Mouse (Mus musculus) stomach, embryonic 16.5 days (tissue): Measurements from ENCODE around the gene Acoxl. TPM values are rescaled to one million over a fixed set of nuclear protein-coding genes. Genes with fewer than 3 reads are reported as not detected.
A peak's percentile ranks its signal among the peaks of the same experiment; 100 is the strongest.

Source experiments
- ATAC-seq: fragments of 200-750 bp; cut with Nextera tagmentation; 2 replicates; pipeline ENCODE4 v1.8.0; 2017; ENCODE audit warnings: moderate number of reproducible peaks, moderate TSS enrichment; ENCODE audit not compliant: insufficient read depth, low FRiP score
- H3K27ac ChIP-seq: fragments of 300-500 bp; sonication (generic); 2 replicates; pipeline ENCODE4 v1.5.1; 2014; ENCODE audit warnings: low read length
- H3K27me3 ChIP-seq: fragments of 300-500 bp; sonication (generic); 2 replicates; pipeline ENCODE4 v1.6.1; 2014; ENCODE audit warnings: low read length, control low read depth, mixed read lengths; ENCODE audit not compliant: control insufficient read depth, insufficient read depth
- H3K36me3 ChIP-seq: fragments of 300-500 bp; sonication (generic); 2 replicates; pipeline ENCODE4 v1.6.1; 2014; ENCODE audit warnings: low read length; ENCODE audit not compliant: control insufficient read depth, insufficient read depth
- H3K4me1 ChIP-seq: fragments of 300-500 bp; sonication (generic); 2 replicates; pipeline ENCODE4 v1.6.1; 2014; ENCODE audit warnings: low read length, control low read depth, mixed read lengths; ENCODE audit not compliant: control insufficient read depth, insufficient read depth
- H3K4me2 ChIP-seq: fragments of 300-500 bp; sonication (generic); 2 replicates; pipeline ENCODE4 v1.6.1; 2014; ENCODE audit warnings: low read depth, low read length, mixed read lengths
- H3K4me3 ChIP-seq: fragments of 300-500 bp; sonication (generic); replicated peaks from 2 replicates; pipeline ENCODE4 v1.5.1; 2014; ENCODE audit warnings: mild to moderate bottlenecking, low read length
- H3K9ac ChIP-seq: fragments of 300-500 bp; sonication (generic); 2 replicates; pipeline ENCODE4 v1.6.1; 2014; ENCODE audit warnings: low read length
- H3K9me3 ChIP-seq: fragments of 300-500 bp; sonication (generic); replicated peaks from 2 replicates; pipeline ENCODE4 v1.6.1; 2016; ENCODE audit warnings: low read length, control low read depth; ENCODE audit not compliant: control insufficient read depth
- WGBS: fragments of 180-500 bp; shearing (Covaris S2); extraction: QIAGEN DNeasy Blood & Tissue Kit; methylation state at CpG from one replicate; pipeline ENCODE4 v1.1.7; 2014; 5-methylcytosine and 5-hydroxymethylcytosine counted together
- polyA plus RNA-seq: library from polyadenylated mRNA; unstranded; fragments of >200 nt; fragmentation: Nextera tagmentation; extraction: Ambion mirVana; gene quantifications from 2 replicates; pipeline ENCODE4 v1.2.1, GENCODE M21; 2015

The Acoxl gene
- polyA plus RNA-seq, 1 experiment from 2014 or later, result 0.04 TPM

DNA sequence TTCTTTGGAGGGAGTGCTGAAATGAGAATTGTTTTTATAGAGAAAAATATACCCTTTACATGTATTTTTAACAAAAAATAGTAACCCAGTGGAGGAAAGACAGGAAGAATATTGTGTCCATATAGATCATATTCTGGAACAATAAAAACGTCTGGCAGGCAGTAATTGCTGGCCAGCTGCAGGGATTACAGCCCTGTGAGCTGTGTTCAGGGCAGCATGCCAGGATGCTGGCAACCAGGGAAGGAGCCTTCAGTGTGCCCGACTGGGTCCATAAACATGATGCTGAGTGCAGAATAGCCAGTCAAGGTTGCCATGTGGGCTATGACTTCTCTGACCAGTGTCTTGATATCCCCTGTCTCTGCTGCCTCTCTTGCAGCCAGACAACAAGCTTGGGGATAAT, 122.5 kb downstream of the Acoxl start:
- WGBS, result 23% methylated on average over 2 of the region's 2 CpGs
- no peak overlapping the region for H3K27ac ChIP-seq

GRCm38 (mm10) chr2:127961802-127962433, 123.2 kb downstream of the Acoxl start:
- WGBS, result 54% methylated on average over 4 of the region's 4 CpGs
- H3K4me2 ChIP-seq, result no peak overlapping the region
- H3K4me3 ChIP-seq, result no peak overlapping the region
- H3K27me3 ChIP-seq, result no peaks in the 10 kb centered on the region
- H3K36me3 ChIP-seq, result no peaks in the 10 kb centered on the region
- ATAC-seq, result 0 out of 2 replicates have a peak, but pooled peaks have one; percentile 29
- no peaks in the 10 kb centered on the region for H3K4me1 ChIP-seq
- no peak overlapping the region for H3K9ac ChIP-seq
- H3K9me3 ChIP-seq, result no peaks in the 10 kb centered on the region
- H3K27ac ChIP-seq, result no peak overlapping the region

More for the DNA sequence above, 122.5 kb downstream of the Acoxl start:
- Histone ChIP-seq H3K36me3 (no peaks in the 10 kb centered on the region), H3K4me1 (no peaks in the 10 kb centered on the region), H3K9ac (no peak overlapping the region), H3K4me2 (no peak overlapping the region), H3K9me3 (no peaks in the 10 kb centered on the region), H3K4me3 (no peak overlapping the region), H3K27me3 (no peaks in the 10 kb centered on the region)
- no peak for ATAC-seq

GRCm38 (mm10) chr2:127968944-127969343, 130.3 kb downstream of the Acoxl start:
- no peak for ATAC-seq
- no peaks in the 10 kb centered on the region for H3K4me1 ChIP-seq
- H3K4me3 ChIP-seq, result no peak overlapping the region
- H3K27ac ChIP-seq, result no peak overlapping the region
- no peaks in the 10 kb centered on the region for H3K36me3 ChIP-seq
- H3K4me2 ChIP-seq, result no peak overlapping the region
- no peaks in the 10 kb centered on the region for H3K27me3 ChIP-seq
- no peak overlapping the region for H3K9ac ChIP-seq
- WGBS, result 78% methylated on average over 2 of the region's 2 CpGs
- no peaks in the 10 kb centered on the region for H3K9me3 ChIP-seq

DNA sequence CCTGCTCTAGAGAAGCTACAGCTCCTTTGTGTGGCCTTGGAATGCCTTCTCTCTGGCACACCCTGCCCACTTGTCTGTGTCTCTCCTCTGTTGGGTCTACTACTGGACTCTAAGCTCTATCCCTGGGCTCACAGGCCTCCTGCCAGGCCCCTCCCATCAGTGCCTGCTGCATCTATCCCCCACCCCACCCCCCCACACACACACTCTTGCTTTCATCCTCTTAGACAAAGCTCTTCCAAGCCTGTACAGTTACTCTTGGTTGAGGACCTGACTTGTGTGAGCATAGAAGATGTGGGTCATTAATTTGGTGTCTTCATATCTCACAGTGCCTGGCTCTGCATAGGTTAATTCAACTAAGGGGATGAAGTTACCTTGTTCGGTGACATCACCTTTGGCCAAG, 137.6 kb downstream of the Acoxl start:
- ATAC-seq, result no peak
- H3K4me2 ChIP-seq, result no peak overlapping the region
- H3K36me3 ChIP-seq, result no peaks in the 10 kb centered on the region
- no peaks in the 10 kb centered on the region for H3K4me1 ChIP-seq
- no peak overlapping the region for H3K27ac ChIP-seq
- 80% methylated on average over 1 of the region's 1 CpGs for WGBS
- no peaks in the 10 kb centered on the region for H3K9me3 ChIP-seq
- H3K4me3 ChIP-seq, result no peak overlapping the region
- no peak overlapping the region for H3K9ac ChIP-seq
- H3K27me3 ChIP-seq, result no peaks in the 10 kb centered on the region

DNA sequence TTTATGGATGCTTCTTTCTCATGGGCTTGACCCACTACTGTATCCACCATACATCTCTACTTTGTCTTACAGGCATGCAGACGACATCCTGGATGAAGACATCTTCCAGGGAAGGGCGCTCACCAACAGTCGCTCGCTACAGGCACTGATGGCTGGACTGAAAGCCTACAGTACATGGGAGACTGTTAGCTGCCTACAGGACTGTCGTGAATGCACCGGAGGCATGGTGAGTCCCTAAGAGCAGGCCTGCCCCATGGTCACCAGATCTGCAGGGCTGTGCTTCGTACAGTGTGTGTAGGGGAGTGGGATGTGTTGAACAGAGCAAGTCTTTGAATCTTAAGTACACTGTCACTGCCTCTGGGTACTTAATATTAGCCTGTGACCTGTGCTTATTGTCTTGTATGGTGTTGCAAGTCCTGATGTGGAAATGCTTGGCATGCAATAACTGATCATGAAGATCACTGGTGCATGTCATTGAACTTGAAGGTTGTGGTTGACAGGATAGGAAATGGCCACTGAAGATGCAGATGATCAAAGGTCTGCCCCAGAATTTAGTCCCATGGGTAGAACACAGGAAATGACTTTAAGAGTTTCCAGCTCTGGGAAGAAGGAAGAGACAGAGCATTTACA, 140.0 kb downstream of the Acoxl start:
- H3K36me3 ChIP-seq, result no peaks in the 10 kb centered on the region
- H3K9ac ChIP-seq, result no peak overlapping the region
- H3K27me3 ChIP-seq, result no peaks in the 10 kb centered on the region
- H3K4me2 ChIP-seq, result no peak overlapping the region
- H3K9me3 ChIP-seq, result no peaks in the 10 kb centered on the region
- WGBS, result 84% methylated on average over 7 of the region's 7 CpGs
- no peaks in the 10 kb centered on the region; the same call in 1 of the 2 replicates for H3K4me1 ChIP-seq
- ATAC-seq, result no peak
- H3K27ac ChIP-seq, result no peak overlapping the region
- no peak overlapping the region for H3K4me3 ChIP-seq

GRCm38 (mm10) chr2:127982610-127983009, 143.9 kb downstream of the Acoxl start:
- no peaks in the 10 kb centered on the region for H3K36me3 ChIP-seq
- H3K27ac ChIP-seq, result no peak overlapping the region
- ATAC-seq, result no peak
- H3K9me3 ChIP-seq, result no peaks in the 10 kb centered on the region
- H3K27me3 ChIP-seq, result no peaks in the 10 kb centered on the region
- WGBS, result 64% methylated on average over 3 of the region's 3 CpGs
- H3K4me3 ChIP-seq, result no peak overlapping the region
- no peaks in the 10 kb centered on the region; the same call in 1 of the 2 replicates for H3K4me1 ChIP-seq
- no peak overlapping the region for H3K9ac ChIP-seq
- H3K4me2 ChIP-seq, result no peak overlapping the region

DNA sequence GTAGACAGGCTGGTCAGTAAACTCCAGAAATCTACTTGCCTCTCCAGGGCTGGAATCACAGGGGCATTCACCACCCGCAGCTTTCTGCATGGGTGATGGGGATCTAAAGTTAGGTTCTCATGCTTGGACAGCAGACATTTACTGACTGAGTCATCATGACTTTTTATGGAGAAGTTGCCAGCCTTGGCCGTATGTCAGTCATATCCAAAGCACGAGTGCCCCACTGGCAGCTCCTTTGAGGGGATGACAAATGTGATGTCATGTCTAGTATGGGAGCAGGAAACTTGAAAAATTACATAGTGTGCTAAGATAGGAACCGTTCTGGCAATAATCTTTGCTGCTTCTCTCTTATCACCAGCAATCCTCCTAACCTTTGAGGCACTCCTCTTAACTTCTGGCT, 144.6 kb downstream of the Acoxl start:
- WGBS, result 63% methylated on average over 4 of the region's 4 CpGs
- H3K4me3 ChIP-seq, result no peak overlapping the region

DNA sequence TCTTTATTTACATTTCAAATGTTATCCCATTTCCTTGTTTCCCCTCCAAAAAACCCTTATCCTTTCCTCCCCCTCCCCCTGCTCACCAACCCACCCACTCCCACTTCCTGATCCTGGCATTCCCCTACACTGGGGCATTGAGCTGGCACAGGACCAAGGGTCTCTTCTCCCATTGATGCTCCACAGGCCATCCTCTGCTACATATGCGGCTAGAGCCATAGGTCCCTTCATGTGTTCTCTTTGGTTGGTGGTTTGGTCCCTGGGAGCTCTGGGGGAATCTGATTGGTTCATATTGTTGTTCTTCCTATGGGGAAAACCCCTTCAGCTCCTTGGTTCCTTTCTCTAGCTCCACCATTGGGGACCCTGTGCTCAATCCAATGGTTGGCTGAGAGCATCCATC, 145.3 kb downstream of the Acoxl start:
- Histone ChIP-seq H3K27me3 (no peaks in the 10 kb centered on the region), H3K4me1 (no peaks in the 10 kb centered on the region; the same call in 1 of the 2 replicates), H3K9ac (no peak overlapping the region), H3K4me3 (no peak overlapping the region), H3K27ac (no peak overlapping the region), H3K9me3 (no peaks in the 10 kb centered on the region), H3K4me2 (no peak overlapping the region), H3K36me3 (no peaks in the 10 kb centered on the region)
- 97% methylated on average over 1 of the region's 1 CpGs for WGBS
- no peak for ATAC-seq

More for the DNA sequence above, 144.6 kb downstream of the Acoxl start:
- Histone ChIP-seq H3K27me3 (no peaks in the 10 kb centered on the region), H3K9me3 (no peaks in the 10 kb centered on the region), H3K9ac (no peak overlapping the region), H3K4me1 (no peaks in the 10 kb centered on the region; the same call in 1 of the 2 replicates), H3K36me3 (no peaks in the 10 kb centered on the region), H3K27ac (no peak overlapping the region), H3K4me2 (no peak overlapping the region)
- no peak for ATAC-seq

DNA sequence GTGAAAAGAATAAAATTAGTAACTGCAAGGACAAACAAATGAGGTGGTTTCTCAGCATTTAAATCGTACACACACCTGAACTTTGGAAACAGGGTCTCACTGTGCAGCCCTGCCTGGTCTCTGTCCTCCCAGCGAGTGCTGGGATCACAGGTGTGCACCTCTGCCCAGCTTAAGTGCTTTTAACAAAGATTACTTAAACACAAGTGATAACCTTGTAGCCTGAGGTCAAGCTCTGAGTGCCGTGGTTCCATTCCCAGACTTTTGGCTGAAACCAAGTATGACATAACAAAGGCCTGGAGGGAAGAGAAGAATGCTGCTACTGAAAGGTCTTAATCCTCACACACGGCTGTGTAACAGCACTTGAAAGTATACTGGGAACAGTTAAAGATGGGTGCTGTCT, 149.0 kb downstream of the Acoxl start:
- WGBS, result 17% methylated on average over 4 of the region's 4 CpGs
- H3K4me3 ChIP-seq, result no peak overlapping the region
- H3K4me1 ChIP-seq, result 0 out of 2 replicates have a peak, but pooled peaks cover 3% of the 10 kb centered on the region
- no peak for ATAC-seq
- H3K36me3 ChIP-seq, result no peaks in the 10 kb centered on the region
- no peak overlapping the region for H3K9ac ChIP-seq
- H3K4me2 ChIP-seq, result no peak overlapping the region
- no peak overlapping the region for H3K27ac ChIP-seq
- H3K9me3 ChIP-seq, result no peaks in the 10 kb centered on the region
- no peaks in the 10 kb centered on the region for H3K27me3 ChIP-seq
